Mouse (Mus musculus) liver, adult (tissue): ENCODE results near the gene Gm20388.

Experiments
- GATA4 ChIP-seq: IDR thresholded peaks from 2 replicates; pipeline ENCODE4 v1.6.1; 2014; ENCODE audit warnings: mild to moderate bottlenecking, low read length; ENCODE audit not compliant: insufficient replicate concordance

Gm20388 gene

GRCm38 (mm10) chr8:121853586-121853985 lies 1942.9 kb downstream of the Gm20388 start:
- no peak for TF ChIP-seq GATA4

GRCm38 (mm10) chr8:121856071-121856746 lies 1945.6 kb downstream of the Gm20388 start:
- no peak for TF ChIP-seq GATA4

GRCm38 (mm10) chr8:121857331-121857730 lies 1946.7 kb downstream of the Gm20388 start:
- TF ChIP-seq GATA4 = no peak

- TF ChIP-seq GATA4 = no peak
Observed at GRCm38 (mm10) chr8:121857747-121858146, 1947.1 kb downstream of the Gm20388 start.

GRCm38 (mm10) chr8:121861276-121861675 lies 1950.6 kb downstream of the Gm20388 start:
- no peak for TF ChIP-seq GATA4

- TF ChIP-seq GATA4 = no peak
Observed at GRCm38 (mm10) chr8:121861806-121862548, 1951.3 kb downstream of the Gm20388 start.

- no peak for TF ChIP-seq GATA4
Observed at GRCm38 (mm10) chr8:121865356-121865755, 1954.7 kb downstream of the Gm20388 start.

GRCm38 (mm10) chr8:121868196-121868595 lies 1957.6 kb downstream of the Gm20388 start:
- TF ChIP-seq GATA4 = no peak

GRCm38 (mm10) chr8:121868896-121869295 lies 1958.3 kb downstream of the Gm20388 start:
- TF ChIP-seq GATA4 = no peak

- no peak for TF ChIP-seq GATA4
Observed at GRCm38 (mm10) chr8:121870190-121870589, 1959.5 kb downstream of the Gm20388 start.

GRCm38 (mm10) chr8:121871833-121872440 lies 1961.3 kb downstream of the Gm20388 start:
- no peak for TF ChIP-seq GATA4

GRCm38 (mm10) chr8:121874031-121874430 lies 1963.4 kb downstream of the Gm20388 start:
- TF ChIP-seq GATA4 = no peak

- no peak for TF ChIP-seq GATA4
Observed at GRCm38 (mm10) chr8:121875045-121875444, 1964.4 kb downstream of the Gm20388 start.

GRCm38 (mm10) chr8:121875517-121875916 lies 1964.9 kb downstream of the Gm20388 start:
- TF ChIP-seq GATA4 = peak; percentile 96

GRCm38 (mm10) chr8:121877212-121877611 lies 1966.6 kb downstream of the Gm20388 start:
- no peak for TF ChIP-seq GATA4
